Mouse (Mus musculus) heart, adult 18-20 months (tissue): Measurements from ENCODE around the gene Ing2. TPM values are rescaled to one million over a fixed set of nuclear protein-coding genes. Genes with fewer than 3 reads are reported as not detected.

Source experiments
- total RNA-seq, 2 experiments: library from RNA; stranded (reverse); gene quantifications; 2 replicates each; pipeline ENCODE4 v1.2.3; 2021

Ing2 gene
- total RNA-seq, 2 experiments from 2014 or later: 3.8 to 4.1 TPM

Other genes with a start within 250 kb of the Ing2 start
- 1 to 10 TPM; 8.7 to 8.9 TPM for gene Stox2, start 229.2 kb downstream of the Ing2 start, total RNA-seq
- gene Trappc11, start 142.1 kb downstream of the Ing2 start, total RNA-seq: 10 to 100 TPM; 20.1 to 21.7 TPM
- 10 to 100 TPM; 63.8 to 74.1 TPM for gene Rwdd4a, start 141.9 kb downstream of the Ing2 start, total RNA-seq
- 1 to 10 TPM; 9.0 to 9.1 TPM for gene Cdkn2aip, start 38.4 kb upstream of the Ing2 start, total RNA-seq
- gene Cldn24, start 146.6 kb upstream of the Ing2 start, total RNA-seq: not detected
- under 1 TPM in 1 of 2 experiments, not detected in 1; 0.49 TPM for gene Cldn22, start 148.9 kb upstream of the Ing2 start, total RNA-seq